Mouse (Mus musculus): Measurements from ENCODE around the gene Ralgds.
A peak's percentile ranks its signal among the peaks of the same experiment; 100 is the strongest.
"Not testable (repeated sequence)": the region's sequence is repeated elsewhere in the genome, so short reads cannot be mapped to it uniquely, and the experiment has no call there.

Ralgds gene

DNA sequence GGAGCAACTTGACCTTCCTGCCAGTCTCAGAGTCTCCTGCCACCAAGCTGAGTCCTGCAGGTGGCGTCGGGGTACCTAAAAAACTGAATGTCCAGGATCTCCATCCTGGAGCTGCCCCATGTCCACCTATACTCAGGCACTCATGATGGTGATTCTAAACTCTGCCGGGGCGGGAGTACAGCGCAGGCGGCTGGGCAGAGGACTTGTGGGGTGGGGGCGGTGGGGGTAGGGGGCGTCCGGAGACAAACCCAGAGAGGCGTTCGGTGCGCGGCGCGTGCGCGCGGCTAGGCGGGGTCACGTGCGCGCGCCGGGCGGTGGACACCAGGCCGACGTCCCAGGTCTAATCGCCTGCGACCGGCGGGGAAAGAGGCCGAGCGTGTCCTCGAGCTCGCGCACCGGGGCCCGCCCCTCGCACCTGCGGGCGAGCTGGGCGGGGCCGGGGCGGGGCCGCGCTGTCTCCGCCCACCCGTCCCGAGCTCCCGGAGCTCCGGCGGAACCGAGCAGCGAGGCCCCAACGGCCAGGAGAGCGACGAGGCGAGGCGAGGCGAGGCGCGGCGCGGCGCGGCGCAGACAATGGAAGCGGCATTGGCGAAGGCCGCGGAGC, at the start of gene Ralgds:
Ralgds (plus strand) TSS at position 328 of the 604 bp plus-strand sequence.
- peak; percentile 79 for DNase-seq

DNA sequence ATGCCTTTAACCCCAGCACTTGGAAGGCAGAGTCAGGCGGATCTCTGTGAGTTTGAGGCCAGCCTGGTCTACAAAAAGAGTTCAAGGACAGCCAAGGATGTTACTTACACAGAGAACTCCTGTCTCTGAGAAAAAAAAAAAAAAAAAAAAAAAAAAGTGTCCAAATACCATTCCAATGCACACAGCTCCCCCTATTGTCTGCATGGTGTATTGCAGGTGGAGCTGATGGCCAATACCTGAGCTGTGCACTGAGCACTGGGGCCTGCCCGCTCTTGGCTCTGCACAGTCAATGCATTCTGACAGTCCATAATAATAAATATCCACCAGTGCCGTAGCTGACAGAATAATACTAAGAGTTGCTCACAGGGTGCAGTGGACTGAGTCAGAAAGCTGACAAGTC, 49.0 kb upstream of the Ralgds start:
- DNase-seq = peak; percentile 80

DNA sequence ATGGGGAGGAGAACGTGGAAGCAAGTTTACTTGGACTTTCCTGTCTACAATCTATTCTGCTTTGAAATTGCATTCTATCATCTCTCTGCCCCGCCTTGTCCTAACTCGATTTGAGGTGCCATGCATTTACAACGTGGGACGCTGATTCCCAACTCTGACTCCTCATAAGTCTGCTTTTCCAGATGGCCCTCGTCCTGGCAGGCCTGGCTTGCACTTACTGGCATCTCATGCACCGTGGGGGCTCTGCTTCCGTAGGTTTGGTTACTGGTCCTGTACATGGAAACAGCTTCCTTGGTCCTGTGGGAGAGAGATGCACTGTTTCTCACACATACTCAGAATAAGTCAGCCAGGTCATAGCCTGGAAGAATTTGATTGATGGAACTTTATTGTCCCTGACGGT, 48.0 kb upstream of the Ralgds start:
- no peak for DNase-seq

DNA sequence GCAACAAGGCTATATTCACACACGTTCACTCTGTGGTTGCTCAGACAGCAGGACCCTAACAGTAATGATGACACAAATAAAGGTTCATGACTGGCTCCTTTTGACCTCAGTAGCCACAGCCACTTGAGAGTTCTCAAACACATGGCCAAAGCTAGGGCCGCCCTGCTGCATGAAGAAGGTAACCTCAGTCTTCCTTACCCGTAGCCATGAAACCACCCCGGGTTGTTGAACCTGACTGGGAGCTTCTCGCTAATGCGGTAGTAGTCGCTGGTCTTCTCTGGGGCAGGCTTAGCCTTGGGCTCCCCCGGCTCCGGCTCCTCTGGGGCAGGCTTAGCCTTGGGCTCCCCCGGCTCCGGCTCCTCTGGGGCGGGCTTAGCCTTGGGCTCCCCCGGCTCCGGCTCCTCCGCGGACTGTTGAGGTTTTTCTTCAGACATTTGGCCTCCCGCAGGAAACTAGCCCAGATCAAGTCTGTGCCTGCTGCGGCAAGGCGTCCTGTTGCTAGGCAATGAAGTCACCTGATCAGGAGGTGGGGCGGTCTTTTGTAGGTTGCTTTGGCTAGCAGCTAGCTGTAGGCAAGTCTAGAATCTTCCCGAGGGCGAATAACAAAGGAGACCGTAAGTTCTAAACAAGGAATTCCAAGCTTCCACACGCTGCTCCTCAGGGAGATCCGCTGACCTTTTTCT, 46.9 kb upstream of the Ralgds start, which contains the start of gene 1700007K13Rik:
1700007K13Rik (minus strand) TSS at position 497 of the 683 bp plus-strand sequence.
- DNase-seq = peak; percentile 84

DNA sequence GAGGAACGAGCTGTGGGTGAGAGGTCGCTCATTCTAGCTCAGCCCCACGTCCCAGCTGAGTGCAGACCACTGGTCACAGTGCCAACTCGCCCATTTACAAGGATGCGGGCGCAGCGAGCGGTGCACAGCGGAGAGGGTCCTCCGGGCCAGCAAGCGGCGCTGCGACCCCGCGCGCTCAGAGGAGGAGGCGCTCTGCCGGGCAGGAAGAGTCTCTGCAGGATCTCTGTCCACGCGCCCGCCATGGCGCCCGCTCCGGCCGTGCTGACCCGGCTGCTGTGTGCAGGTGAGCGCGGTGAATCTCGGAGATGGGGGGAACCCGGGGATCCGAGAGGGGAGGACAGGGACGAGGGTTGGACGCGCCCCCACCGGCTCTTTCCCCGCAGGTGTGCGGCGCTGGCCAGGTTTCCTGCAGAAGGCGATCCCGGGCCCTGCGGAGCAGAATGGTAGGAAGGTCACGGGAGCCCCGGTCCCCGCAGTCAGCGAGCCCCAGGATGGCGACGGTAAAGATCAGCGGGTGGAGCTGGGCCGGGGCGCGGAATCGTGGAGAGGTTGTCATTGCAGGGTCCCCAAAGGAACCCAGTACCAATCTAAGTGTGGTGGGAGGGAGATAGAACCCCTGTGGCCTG, 45.0 kb upstream of the Ralgds start, which contains the start of gene Mrps2:
Mrps2 (plus strand) TSS at position 207 of the 626 bp plus-strand sequence.
- peak; percentile 86 for DNase-seq

DNA sequence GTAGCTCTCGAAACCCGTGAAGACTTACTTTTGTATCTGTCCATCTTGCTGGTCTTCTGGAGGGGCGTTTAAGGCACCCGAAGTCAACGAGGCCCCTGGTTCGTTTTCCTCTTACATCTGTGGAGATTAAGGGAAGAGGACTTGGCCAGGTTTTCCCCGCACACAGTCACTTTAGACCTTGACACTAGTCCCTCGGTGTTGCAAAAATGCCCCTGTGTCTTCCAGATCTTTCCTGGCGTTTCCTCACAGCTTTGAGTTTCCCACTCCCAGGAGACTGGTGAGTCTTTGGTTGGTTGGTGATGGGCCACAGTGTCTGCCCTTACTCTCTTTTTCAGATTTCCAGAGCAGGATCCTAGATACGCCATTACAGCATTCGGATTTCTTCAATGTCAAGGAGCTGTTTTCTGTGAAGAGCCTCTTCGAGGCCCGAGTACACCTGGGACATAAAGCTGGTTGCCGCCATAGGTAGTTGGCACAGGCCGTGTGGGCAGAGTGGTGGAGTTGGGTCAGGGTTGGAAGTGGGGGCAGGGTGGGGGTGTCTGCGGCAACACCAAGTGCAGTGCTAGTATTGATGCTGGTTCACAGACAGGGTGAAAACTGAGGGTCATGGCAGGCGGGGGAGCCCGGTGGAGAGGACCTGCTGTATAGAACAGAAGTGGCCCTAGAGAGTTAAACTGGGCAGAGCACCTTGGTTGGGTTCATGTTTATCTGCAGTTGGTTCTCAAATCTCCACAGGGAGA, 44.3 kb upstream of the Ralgds start:
- no peak for DNase-seq

DNA sequence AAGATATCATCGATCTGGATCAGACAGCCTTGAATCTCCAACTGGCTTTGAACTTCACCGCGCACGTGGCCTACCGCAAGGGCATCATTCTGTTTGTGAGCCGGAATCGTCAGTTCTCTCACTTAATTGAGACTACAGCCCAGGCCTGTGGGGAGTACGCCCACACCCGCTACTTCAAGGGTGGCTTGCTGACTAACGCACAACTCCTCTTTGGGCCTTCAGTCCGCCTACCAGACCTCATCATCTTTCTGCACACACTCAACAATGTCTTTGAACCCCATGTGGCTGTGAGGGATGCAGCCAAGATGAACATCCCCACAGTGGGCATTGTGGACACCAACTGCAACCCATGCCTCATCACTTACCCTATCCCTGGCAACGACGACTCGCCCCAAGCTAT, 43.5 kb upstream of the Ralgds start:
- DNase-seq = no peak

DNA sequence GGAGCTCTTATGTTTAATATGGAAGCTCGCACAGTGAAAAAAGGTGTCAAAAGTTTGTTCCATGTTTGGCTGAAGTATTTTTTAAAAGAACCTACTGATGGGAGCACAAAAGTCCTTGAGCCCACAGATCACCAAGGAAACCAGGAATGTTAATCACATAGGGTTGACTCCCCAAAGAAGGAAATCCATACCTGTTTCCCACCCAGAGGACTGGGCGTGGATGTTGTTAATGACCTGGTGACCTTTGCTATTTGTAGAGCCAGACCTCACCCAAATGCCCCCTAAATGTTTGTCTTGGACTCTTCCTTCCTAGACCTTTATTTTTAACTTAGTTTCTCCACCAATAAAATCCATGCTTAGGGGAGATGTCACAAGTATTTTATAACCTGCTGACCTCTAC, 42.3 kb upstream of the Ralgds start:
- DNase-seq = no peak

DNA sequence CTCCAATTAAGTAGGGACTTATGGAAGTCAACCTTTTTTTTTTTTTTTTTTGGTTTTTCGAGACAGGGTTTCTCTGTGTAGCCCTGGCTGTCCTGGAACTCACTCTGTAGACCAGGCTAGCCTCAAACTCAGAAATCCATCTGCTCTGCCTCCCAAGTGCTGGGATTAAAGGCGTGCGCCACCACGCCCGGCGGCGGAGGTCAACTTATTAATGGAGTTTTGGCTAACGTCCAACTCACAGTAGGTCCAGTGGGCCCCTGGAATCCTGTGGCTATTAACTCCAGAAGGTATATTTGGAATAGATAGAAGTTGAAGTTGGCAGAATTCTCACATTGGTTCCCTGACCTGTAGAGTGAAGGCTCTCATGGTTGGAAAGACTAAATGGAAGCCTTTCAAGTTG, 40.9 kb upstream of the Ralgds start:
- DNase-seq = not testable (repeated sequence)

DNA sequence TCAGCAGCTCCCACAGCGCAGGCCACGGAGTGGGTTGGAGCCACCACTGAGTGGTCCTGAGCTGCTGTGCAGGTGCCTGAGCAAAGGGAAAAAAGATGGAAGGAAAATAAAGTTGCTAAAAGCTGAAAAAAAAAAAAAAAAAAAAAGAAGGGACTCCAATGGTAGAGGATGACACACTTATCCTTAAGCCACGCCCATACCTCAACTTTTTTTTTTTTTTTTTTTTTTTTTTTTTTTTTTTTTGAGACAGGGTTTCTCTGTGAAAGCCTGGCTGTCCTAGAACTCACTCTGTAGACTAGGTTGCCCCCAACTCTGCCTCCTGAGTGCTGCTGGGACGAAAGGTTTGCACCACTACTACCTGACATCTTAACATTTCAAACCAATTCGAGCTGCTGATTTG, 34.9 kb upstream of the Ralgds start:
- not testable (repeated sequence) for DNase-seq

DNA sequence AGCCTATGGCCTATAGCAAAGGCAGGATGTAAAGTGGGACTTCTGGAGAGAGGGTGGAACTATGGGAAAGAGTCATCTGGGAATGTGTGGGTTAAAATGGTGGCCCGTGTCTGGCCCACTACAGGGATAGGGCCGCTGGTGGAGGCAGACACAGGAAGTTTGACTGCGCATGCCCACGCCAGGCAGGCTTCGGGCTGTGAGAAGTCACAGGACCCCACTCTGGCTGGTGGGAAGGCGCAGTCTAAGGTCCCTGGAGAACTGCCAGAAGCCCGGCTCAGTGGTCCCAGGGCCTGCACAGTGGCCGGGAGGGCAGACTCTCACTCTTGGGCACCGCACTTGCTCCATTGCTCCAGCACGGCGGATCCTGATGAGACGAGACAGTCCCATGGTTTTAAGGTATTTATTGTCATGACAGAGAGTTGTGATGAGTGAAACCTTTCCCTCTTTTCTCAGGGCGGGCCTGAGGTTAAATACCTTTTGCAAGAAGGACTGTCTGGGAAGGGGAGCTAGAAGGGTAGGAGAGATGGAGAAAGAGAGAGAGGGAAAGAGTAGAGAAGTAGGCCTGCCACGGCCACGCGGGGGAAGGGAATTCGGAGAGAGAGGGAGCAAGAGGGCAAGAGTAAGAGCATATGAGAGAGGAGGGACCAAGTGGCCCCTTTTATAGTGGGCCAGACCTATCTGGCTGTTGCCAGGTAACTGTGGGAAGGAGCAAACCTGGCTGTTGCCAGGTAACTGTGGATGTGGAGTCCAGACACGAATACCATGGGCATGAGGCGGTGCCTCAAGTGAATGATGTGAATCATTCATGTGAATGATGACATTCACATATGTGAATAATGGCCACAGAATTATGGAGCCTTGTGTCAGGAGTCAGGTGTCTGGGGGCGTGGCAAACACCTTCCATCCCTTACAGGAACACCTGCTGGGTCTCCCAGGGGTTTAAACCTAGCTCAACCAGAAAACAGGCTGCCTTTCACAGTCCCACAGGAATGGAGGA, 33.4 kb upstream of the Ralgds start:
- DNase-seq = no peak

DNA sequence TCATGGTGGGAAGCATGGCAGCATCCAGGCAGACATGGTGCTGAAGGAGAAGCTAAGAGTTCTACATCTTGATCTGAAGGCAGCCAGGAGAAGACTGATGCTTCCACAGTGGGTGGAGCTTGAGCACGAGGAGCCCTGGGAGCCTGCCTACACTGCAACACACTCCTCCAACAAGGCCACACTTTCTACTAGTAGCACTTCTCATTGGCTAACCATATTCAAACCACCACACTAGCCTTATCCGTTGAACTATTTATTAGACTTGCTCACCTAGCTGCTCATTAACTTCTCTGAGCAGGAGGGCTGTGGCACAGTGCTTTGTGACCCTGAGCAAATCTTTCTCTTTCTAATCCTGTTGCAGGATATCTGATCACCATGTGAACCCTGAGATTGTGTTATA, 29.1 kb upstream of the Ralgds start:
- DNase-seq = no peak

DNA sequence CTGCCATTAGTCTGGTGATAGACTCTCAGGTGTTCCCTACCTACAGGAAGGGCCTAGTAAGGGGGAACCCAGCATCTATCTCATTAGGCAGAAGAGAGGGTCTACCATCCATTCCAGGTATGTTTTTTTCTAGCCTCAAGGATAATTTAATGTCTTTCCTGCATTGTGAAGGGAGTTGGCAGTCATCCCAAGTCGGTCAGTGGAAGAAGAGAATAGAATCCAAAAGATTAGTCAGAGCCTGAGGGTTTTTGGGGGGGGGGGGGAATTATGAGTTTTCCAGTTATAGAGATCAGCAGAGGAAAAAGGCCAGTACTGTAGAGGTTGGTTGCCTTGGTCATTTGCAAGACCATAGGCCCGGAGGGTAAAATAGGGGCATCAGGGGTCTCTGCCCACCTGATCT, 18.4 kb upstream of the Ralgds start:
- DNase-seq = no peak

DNA sequence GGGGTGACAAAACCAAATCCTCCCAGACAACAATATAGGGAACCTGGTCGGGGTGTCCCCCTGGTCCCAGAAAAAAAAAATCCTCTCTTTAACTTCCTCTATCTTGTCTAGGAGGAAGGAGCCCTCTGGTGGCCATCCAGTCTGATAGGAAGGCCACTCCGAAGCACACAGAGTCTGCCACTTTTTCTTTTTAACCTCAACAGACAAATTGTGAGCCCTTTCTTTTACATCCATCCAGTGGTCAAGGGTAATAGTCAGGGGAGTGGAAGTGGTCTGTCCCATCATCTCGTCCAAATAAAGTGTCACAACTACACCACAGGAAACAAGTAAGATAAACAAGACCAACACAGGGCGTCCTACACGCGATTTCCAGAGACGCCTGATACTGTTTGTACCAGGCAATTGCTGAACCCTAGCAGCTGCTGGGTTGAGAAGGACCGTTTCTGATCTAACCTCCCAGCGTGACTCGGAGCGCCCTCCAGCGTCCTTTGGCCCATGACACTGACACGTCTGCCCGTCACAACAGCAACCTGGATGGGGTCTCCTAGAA, 17.6 kb upstream of the Ralgds start:
- peak; percentile 35 for DNase-seq

DNA sequence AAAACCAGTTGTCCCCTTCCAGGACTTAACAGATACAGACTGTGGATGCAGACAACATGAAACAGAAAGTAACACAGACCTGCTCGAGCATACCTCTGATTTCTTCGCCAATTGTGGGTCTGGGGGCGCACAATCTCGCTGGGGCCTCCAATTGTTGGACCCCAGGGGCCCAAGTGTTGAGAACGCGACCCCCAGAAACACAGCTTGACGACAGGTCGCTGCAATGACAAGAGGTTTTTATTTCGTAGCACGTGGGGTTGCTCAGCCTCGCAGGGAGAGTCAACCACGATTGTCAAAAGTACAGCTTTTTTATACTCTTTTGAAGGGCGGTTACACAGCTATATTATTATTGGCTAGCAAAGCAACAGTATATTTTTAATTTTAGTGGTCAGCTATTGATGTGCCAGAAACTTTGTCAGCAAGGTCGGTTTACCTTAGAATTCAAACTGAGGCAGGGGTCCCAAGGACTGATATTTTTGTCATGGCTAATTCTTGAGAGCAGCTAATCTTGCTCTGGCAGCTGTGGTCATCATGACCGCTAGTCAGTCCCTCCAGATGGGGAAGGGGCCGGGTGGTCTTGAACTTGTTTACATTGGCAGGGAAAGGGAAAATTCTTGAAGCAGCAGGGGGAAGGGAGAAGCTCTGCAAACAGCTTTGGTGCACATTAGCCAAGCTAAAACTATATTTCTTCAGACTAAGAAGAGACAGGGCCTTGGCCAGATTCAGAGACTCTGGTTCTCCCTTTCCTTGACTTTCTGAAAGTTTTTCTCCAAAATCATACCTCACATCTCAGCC, 16.9 kb upstream of the Ralgds start:
- DNase-seq = no peak

DNA sequence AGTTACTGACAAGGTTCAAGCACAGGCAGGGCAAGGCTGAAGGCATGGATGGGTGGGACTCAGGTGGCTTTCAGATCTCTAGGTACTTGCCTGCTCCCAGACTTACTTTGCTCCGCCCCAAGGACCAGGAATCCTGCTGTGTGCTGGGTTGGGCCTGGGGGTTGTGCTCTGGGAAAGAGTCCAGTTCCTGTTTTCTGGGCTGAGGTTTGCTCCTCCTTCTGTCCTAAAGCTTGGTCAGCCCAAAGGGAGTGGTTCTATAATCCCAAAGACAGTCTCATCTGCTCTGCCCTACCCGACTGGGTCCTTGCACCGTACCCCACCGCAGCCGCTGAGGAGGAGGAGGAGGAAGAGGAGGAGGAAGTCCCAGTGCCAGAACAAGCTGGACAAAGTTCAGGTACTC, 16.3 kb upstream of the Ralgds start, which contains the start of gene Gbgt1:
Gbgt1 (plus strand) TSS at position 221 of the 400 bp plus-strand sequence.
- no peak for DNase-seq

DNA sequence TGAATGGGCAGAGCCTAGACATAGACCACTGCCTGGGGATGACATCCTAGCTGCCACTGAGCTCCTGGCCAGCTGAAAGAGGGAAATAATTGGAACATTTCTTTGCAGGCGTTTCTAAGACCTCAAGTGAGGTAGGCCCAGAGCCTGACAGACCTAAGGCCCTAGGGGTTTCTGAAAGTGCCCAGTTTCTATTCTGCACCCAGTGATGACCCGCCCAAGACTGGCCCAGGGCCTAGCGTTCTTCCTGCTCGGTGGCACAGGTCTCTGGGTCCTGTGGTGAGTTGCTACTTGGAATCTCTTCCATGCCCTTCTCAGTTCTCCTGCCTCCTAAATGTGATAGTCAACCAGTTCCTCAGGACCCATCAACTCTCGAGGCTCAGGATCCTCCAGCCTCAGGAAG, 15.4 kb upstream of the Ralgds start:
- DNase-seq = no peak

DNA sequence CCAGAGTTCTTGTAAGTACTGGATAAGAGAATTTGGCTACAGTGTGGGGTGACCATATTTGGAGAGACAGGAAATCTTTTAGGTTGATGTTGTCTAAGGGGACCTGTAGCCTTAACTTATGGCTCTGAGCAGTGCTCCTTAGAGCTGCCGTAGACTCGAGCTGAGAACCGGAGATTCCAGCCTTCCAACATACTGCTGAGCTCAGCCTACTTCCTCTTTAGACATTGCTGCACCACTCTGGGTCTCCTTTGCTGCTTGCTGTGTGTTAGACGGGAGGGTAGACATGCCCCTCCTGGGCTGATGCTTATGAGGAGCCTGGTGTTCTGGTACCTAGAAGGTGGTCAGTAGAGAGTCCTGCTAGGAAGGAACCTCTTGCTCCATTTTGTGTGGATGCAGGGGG, 14.5 kb upstream of the Ralgds start:
- no peak for DNase-seq

DNA sequence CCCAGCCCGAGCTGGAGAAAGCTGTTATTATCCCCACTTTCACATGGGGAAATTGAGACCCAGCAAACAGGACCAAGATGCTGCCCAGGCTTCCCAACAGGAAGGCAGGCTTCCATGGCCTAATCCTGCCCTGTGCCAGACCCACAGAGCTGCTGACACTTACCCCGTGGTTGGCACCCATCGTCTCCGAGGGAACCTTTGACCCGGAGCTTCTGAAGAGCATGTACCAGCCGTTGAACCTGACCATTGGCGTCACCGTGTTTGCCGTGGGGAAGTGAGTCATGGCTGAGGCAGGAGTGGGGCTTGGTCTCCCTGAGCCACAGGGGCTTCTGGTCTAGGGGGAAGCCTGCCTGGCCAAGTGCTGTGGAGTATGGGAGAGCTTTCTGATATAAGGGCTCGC, 9.9 kb upstream of the Ralgds start:
- no peak for DNase-seq

DNA sequence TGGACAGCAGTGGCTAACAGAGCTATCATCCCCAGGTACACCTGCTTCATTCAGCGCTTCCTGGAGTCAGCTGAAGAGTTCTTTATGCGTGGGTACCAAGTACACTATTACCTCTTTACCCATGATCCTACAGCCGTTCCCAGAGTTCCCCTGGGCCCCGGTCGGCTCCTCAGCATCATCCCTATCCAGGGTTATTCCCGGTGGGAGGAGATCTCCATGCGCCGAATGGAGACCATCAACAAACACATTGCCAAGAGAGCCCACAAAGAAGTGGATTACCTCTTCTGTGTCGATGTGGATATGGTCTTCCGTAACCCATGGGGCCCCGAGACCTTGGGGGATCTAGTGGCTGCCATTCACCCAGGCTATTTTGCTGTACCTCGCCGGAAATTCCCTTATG, 8.2 kb upstream of the Ralgds start:
- DNase-seq = no peak

DNA sequence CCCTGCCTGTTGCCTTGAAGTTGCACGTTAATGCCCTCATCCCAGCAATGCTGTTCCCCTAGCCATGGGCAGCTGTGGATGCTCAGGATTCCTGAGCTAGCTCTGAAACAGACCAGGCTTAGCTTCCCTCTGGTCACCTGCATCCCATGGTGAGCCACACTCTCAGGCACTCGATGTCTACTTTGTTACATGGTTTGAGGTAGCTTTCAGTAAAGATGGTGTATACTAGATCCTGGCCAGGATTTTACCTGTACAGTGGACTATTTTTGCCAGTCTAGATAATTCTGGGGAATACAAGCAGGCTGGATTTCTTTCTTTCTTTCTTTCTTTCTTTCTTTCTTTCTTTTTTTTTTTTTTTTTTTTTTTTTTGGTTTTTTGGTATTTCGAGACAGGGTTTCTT, 7.1 kb upstream of the Ralgds start, which contains the start of gene Gm10134:
Gm10134 (plus strand) TSS at position 301 of the 400 bp plus-strand sequence.
- DNase-seq = no peak

Data from kidney, adult 18-20 months (tissue).